Mouse (Mus musculus) kidney, postnatal 14 days (tissue): ENCODE data around the gene Tex21.
"Not testable (repeated sequence)": the region's sequence is repeated elsewhere in the genome, so short reads cannot be mapped to it uniquely, and the experiment has no call there.

Source experiments
- DNase-seq: peaks from one replicate; pipeline ENCODE4 v3.0.0; 2022; ENCODE audit warnings: mixed read lengths

The Tex21 gene

DNA sequence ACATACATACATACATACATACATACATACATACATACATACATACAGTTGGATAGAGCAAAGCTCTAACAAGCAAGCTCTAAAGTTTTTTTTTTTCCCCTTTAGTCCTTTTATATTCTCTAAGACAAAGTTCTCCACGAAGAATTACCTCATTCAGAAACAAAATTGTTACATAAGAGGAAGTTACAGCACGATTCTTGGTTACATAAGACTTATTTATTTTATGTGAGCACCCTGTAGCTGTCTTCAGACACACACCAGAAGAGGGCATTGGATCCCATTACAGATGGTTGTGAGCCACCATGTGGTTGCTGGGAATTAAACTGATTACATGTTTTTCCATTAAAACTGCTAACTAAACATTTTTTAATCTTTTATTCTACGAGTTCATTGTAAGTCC is 52.0 kb downstream of the Tex21 start:
- no peak for DNase-seq

DNA sequence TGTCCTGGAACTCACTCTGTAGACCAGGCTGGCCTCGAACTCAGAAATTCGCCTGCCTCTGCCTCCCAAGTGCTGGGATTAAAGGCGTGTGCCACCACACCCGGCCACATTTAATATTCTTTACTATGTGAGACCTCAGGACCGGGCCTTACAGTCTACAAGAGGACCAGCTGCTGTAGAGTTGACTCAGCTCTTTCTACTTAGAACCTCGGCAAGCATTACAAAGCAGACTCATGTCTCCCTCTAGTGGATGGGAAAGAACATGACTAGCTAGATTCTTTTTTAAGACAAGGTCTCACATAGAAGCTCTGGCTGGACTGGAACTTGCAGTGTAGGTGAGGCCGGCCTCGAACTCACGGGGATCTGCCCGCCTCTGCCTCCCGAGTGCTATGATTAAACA is 55.6 kb downstream of the Tex21 start:
- peak; percentile 53 for DNase-seq

GRCm38 (mm10) chr12:76187849-76188248 is 58.7 kb downstream of the Tex21 start:
- peak; percentile 52 for DNase-seq

DNA sequence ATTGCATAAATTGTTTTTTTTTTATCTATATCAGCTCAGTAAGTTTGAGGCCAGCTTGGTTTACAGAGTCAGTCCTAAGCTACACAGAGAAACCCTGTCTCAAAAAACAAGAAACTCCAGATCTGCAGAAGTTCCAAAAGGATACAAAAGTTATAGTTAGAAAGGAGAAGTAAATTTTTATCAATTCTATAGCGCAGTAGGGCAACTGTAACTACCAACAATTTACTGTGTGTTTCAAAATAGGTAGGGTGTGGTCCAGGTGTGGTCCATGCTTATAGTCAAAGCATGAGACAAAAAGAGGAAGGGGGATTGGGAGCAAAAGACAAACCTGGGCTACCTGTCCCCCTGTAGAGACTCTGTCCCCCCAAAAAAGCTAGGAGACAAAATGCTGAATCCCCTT is 60.1 kb downstream of the Tex21 start:
- DNase-seq, result no peak

DNA sequence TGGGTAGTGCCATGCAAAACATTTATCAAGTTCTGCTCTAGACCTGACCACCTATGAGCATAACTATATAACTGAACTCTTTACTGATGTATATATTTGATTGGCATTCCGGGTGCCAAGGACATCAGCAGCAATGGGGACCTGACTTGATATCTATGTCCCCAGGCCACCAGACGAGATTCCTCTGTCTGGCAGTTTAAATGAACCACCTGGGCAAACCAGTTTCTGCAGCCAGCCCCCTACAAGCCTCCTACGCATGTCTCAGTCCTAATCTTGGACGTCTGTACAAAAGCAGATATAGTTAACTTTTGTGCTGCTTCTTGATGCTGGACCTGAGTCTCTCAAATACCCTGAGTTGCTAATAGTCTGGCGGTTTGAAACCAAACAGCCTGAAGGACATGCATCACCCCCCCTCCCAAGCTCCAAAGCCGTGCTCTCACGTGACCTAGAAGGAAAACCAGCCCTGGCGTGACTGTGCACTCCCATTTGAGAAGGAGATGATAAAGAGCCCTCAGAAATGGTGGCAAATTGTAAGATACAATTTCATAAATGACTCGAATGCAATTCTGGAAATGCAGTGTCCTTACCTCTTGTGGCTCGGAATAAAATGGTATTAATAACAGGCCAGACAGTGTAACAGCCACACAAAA is 61.3 kb downstream of the Tex21 start:
- DNase-seq, result no peak

DNA sequence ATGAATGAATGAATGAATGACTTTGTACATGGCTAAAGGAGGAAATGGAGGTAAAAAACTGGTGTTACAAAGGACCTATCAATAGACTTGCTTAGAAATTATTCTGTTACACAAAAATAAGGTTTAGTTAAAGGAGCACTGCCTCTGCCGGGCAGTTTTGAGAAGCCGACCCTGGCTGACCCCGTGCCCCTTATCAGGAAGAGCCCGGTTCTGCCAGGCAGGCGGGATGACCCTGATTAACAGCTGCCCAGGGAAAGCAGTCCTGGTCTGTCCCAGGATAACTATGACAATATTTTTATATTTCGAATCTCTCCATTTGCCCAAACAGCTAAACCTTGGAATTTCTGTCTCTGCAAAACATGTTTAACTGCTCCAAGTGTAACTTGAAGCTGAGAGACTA is 62.3 kb downstream of the Tex21 start:
- DNase-seq, result no peak

GRCm38 (mm10) chr12:76182831-76183230 is 63.7 kb downstream of the Tex21 start:
- no peak for DNase-seq

DNA sequence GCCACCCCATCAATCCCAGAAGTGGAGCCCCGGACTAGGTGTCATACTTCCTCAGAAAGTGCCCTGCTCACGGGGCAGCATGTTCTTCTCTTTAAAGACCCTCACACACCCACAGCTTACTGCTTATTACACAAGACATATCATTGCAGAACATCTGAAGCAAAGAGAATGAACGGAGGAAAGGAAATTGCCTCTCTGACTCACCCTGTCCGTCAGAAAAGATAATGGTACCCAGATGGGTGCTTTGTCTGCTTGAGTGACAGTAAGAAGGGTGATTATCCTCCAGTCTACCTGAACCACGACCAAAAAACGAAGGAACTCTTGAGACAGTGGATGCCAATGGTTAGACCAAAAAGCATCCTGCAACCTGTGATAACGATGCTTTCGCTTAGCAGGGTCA is 65.1 kb downstream of the Tex21 start:
- DNase-seq, result no peak

DNA sequence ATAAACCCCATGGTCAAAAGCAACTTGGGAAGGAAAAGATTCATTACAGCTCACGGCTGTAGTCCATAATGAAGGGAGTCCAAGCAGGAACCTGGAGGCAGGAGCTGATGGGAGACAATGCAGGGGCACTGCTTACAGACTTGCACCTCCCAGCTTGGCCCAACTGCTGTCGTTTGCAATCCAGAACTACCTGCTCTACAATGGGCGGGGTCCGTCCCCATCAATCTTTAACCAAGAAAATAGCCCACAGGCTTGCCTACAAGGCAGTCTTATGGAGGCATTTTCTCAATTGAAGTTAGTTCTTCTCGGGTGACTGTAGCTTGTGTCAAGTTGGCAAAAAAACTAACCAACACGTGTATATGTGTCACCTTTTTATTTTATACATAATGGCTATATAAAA is 66.1 kb downstream of the Tex21 start:
- DNase-seq, result no peak

DNA sequence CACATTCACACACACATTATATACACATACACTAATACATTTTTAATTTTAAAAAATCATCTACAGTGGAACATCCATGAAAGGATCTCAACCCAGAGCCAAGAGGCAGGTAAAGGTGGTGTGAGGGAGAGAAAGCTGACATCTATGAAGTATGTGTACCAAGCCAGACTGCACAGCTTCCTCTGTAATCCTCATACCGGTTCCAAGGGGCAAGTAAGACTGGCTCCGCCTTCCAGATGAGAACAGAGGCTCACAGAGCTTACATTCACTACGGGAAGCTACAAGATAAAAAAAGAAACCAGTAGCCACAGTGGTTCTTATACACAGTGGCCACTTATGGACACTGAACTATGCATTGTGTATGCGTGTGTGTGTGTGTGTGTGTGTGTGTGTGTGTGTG is 67.0 kb downstream of the Tex21 start:
- no peak for DNase-seq

DNA sequence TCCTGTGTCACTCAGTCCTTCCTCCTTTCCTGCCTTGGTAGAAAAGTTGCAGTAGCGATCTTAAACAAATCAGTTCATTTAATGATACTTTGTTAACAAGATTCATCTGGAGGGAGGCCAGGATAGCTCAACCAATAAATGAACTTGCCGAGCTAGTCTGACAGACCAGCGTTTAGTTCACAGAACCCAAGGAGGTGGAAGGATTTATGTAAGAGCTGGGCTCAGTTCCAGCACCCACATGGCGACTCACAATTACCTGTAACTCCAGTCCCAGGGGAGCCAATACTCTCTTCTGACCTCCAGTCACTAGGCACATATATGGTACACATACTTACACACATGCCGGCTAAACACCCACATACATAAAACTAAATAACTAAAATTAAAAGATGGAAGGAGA is 67.5 kb downstream of the Tex21 start:
- DNase-seq, result peak; percentile 53

DNA sequence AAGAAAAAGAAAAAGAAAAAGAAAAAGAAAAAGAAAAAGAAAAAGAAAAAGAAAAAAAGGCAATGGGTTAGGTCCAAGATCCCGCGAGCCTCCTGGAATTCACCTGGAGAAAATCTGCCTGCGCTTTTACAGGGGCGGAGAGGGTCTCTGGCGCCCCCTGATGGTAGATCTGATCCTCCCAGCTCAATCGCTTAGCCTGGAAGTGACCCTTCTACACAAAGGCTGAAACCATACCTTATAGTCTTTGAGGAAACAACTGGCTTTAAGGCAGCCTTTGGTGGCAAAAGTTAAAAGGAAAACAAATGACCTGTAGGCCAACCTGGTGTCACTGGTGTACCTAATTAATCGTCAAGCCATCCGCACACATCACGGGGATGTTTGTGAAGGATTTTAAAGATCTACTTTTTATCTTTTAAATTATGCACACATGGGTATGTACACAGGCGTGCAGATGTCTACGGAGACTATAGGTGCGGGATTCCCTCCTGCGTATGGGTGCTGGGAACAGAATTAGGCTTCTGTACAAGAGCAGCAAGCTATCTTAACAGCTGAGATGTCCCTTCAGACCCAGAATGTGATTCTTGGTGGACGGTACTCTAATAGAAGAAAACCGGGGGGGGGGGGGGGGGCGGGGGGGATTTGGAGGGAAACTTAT is 68.6 kb downstream of the Tex21 start:
- peak; percentile 77 for DNase-seq

- DNase-seq, result peak; percentile 30
Observed at GRCm38 (mm10) chr12:76177000-76177863, 69.3 kb downstream of the Tex21 start, which contains the start of gene Esr2. TSS of gene Esr2 (minus strand) at chr12:76177259.

DNA sequence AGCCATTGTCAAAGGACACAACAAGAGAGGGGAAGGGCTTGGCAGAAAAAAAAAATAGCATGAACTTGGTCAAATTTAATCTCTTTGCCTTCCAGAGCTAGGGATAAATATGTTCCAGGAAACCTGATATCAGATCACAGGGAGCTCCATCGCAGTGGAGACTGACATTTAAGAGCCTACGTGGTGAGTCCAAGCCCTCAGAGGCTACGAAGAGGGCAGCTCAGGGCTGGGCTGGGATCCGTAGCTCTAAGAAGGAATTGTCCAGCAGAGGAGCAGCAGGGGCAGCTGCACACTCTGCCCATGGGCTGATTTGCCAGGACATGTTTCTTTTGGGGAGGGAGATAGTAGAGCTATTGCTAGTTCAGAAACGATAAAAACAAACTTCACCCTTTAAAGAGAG is 80.9 kb downstream of the Tex21 start:
- no peak for DNase-seq

GRCm38 (mm10) chr12:76152389-76152788 is 94.2 kb downstream of the Tex21 start:
- DNase-seq, result not testable (repeated sequence)
